Mouse (Mus musculus): Measurements from ENCODE around the gene Disc1. TPM values are rescaled to one million over a fixed set of nuclear protein-coding genes. Genes with fewer than 3 reads are reported as not detected.

Gene Disc1
- 0.19 and 0.22 TPM in 2 replicates for polyA plus RNA-seq (2015; fragmentation: Nextera tagmentation; extraction: Ambion mirVana)

- Histone ChIP-seq H3K4me2 (ENCODE audit: low read depth, low read length) (peak within 1 kb of the TSS; percentile 85), H3K9me3 (ENCODE audit: low read length) (0 out of 2 replicates have a peak, but pooled peaks cover 3% of the 10 kb centered on the region), H3K9ac (replicated peaks) (peak within 1 kb of the TSS; percentile 40), H3K27ac (ENCODE audit: low read depth) (peak within 1 kb of the TSS; percentile 57), H3K27me3 (ENCODE audit: insufficient read depth, low read length) (peaks cover 22% of the 10 kb centered on the region), H3K4me1 (ENCODE audit: insufficient read depth) (no peaks in the 10 kb centered on the region), H3K36me3 (replicated peaks; ENCODE audit: insufficient read depth, low read length) (no peaks in the 10 kb centered on the region), H3K4me3 (ENCODE audit: low read depth, low read length) (peak within 1 kb of the TSS; percentile 63)
- peak; percentile 33 for DNase-seq
- ATAC-seq = peak; percentile 27
- TF ChIP-seq CTCF (IDR thresholded peaks at IDR 0.05; ENCODE audit: low read depth) = no peak
- TF ChIP-seq EP300 (IDR thresholded peaks at IDR 0.05; ENCODE audit: low read depth) = no peak
- WGBS (ENCODE audit: insufficient replicate concordance) = 2% methylated on average over 57 of the region's 65 CpGs
These were observed at the start of gene Disc1 for GRCm38 (mm10) chr8:125053505-125054435. Gene Disc1, plus strand, starts transcription at chr8:125054195.

- Histone ChIP-seq H3K27me3 (ENCODE audit: insufficient read depth, low read length) (no peaks in the 10 kb centered on the region), H3K9me3 (ENCODE audit: low read length) (no peaks in the 10 kb centered on the region), H3K4me2 (ENCODE audit: low read depth, low read length) (peak within 1 kb of the TSS; percentile 90), H3K9ac (replicated peaks) (peak within 1 kb of the TSS; percentile 83), H3K27ac (ENCODE audit: low read depth) (peak within 1 kb of the TSS; percentile 74), H3K36me3 (replicated peaks; ENCODE audit: insufficient read depth, low read length) (peaks cover 13% of the 10 kb centered on the region; the same call in 1 of the 2 replicates), H3K4me1 (ENCODE audit: insufficient read depth) (peaks cover 2% of the 10 kb centered on the region; the same call in 1 of the 2 replicates), H3K4me3 (ENCODE audit: low read depth, low read length) (peak within 1 kb of the TSS; percentile 82)
- ATAC-seq = peak; percentile 99
- 3% methylated on average over 76 of the region's 84 CpGs for WGBS (ENCODE audit: insufficient replicate concordance)
- DNase-seq = peak; percentile 92
- TF ChIP-seq CTCF (IDR thresholded peaks at IDR 0.05; ENCODE audit: low read depth) = 0 out of 2 replicates have a peak, but pooled peaks have one; percentile 2
- TF ChIP-seq EP300 (IDR thresholded peaks at IDR 0.05; ENCODE audit: low read depth) = no peak
These were observed 41.0 kb upstream of the Disc1 start, which contains the start of gene Tsnax for GRCm38 (mm10) chr8:125012695-125013627. Gene Tsnax, plus strand, starts transcription at chr8:125012997.

GRCm38 (mm10) chr8:125024085-125024484 is 29.9 kb upstream of the Disc1 start:
- no peak overlapping the region for H3K27ac ChIP-seq (ENCODE audit: low read depth)
- no peak overlapping the region for H3K4me2 ChIP-seq (ENCODE audit: low read depth, low read length)
- no peaks in the 10 kb centered on the region for H3K9me3 ChIP-seq (ENCODE audit: low read length)
- H3K9ac ChIP-seq (replicated peaks) = no peak overlapping the region
- 58% methylated on average over 8 of the region's 8 CpGs for WGBS (ENCODE audit: insufficient replicate concordance)
- H3K4me3 ChIP-seq (ENCODE audit: low read depth, low read length) = no peak overlapping the region
- H3K4me1 ChIP-seq (ENCODE audit: insufficient read depth) = no peaks in the 10 kb centered on the region
- no peaks in the 10 kb centered on the region for H3K27me3 ChIP-seq (ENCODE audit: insufficient read depth, low read length)
- no peak for TF ChIP-seq CTCF (IDR thresholded peaks at IDR 0.05; ENCODE audit: low read depth)
- TF ChIP-seq EP300 (IDR thresholded peaks at IDR 0.05; ENCODE audit: low read depth) = no peak
- no peak for DNase-seq
- H3K36me3 ChIP-seq (replicated peaks; ENCODE audit: insufficient read depth, low read length) = peaks cover 25% of the 10 kb centered on the region
- no peak for ATAC-seq

GRCm38 (mm10) chr8:125027211-125027610 is 26.8 kb upstream of the Disc1 start:
- Histone ChIP-seq H3K4me1 (ENCODE audit: insufficient read depth) (no peaks in the 10 kb centered on the region), H3K4me3 (ENCODE audit: low read depth, low read length) (no peak overlapping the region), H3K27me3 (ENCODE audit: insufficient read depth, low read length) (no peaks in the 10 kb centered on the region), H3K4me2 (ENCODE audit: low read depth, low read length) (no peak overlapping the region), H3K27ac (ENCODE audit: low read depth) (no peak overlapping the region), H3K9me3 (ENCODE audit: low read length) (no peaks in the 10 kb centered on the region), H3K9ac (replicated peaks) (no peak overlapping the region), H3K36me3 (replicated peaks; ENCODE audit: insufficient read depth, low read length) (peaks cover 34% of the 10 kb centered on the region)
- 80% methylated on average over 3 of the region's 3 CpGs for WGBS (ENCODE audit: insufficient replicate concordance)
- TF ChIP-seq EP300 (IDR thresholded peaks at IDR 0.05; ENCODE audit: low read depth) = no peak
- no peak for TF ChIP-seq CTCF (IDR thresholded peaks at IDR 0.05; ENCODE audit: low read depth)
- DNase-seq = no peak
- no peak for ATAC-seq

GRCm38 (mm10) chr8:125028841-125029240 is 25.2 kb upstream of the Disc1 start:
- H3K27me3 ChIP-seq (ENCODE audit: insufficient read depth, low read length) = no peaks in the 10 kb centered on the region
- H3K9ac ChIP-seq (replicated peaks) = no peak overlapping the region
- no peak overlapping the region for H3K27ac ChIP-seq (ENCODE audit: low read depth)
- no peak overlapping the region for H3K4me2 ChIP-seq (ENCODE audit: low read depth, low read length)
- H3K9me3 ChIP-seq (ENCODE audit: low read length) = no peaks in the 10 kb centered on the region
- TF ChIP-seq EP300 (IDR thresholded peaks at IDR 0.05; ENCODE audit: low read depth) (no peak), CTCF (IDR thresholded peaks at IDR 0.05; ENCODE audit: low read depth) (no peak)
- H3K4me1 ChIP-seq (ENCODE audit: insufficient read depth) = no peaks in the 10 kb centered on the region
- 77% methylated on average over 5 of the region's 5 CpGs for WGBS (ENCODE audit: insufficient replicate concordance)
- no peak for ATAC-seq
- no peak overlapping the region for H3K4me3 ChIP-seq (ENCODE audit: low read depth, low read length)
- H3K36me3 ChIP-seq (replicated peaks; ENCODE audit: insufficient read depth, low read length) = peaks cover 33% of the 10 kb centered on the region
- DNase-seq = no peak

Measured in liver, postnatal 0 days (tissue).